Mouse (Mus musculus) limb, embryonic 12.5 days (tissue): ENCODE data around the gene Ifitm1. TPM values are rescaled to one million over a fixed set of nuclear protein-coding genes. Genes with fewer than 3 reads are reported as not detected.

Experiments
- ATAC-seq: fragments of 200-750 bp; cut with Nextera tagmentation; 2 replicates; pipeline ENCODE4 v1.8.0; 2017; ENCODE audit warnings: low read depth, moderate TSS enrichment; ENCODE audit not compliant: insufficient number of reproducible peaks, insufficient read depth, low FRiP score, low TSS enrichment
- H3K27ac ChIP-seq: fragments of 300-500 bp; sonication (generic); 2 replicates; pipeline ENCODE4 v1.5.1; 2016; ENCODE audit warnings: mild to moderate bottlenecking, moderate library complexity
- H3K27me3 ChIP-seq: fragments of 300-500 bp; sonication (generic); 2 replicates; pipeline ENCODE4 v1.6.1; 2016; ENCODE audit warnings: mild to moderate bottlenecking, moderate library complexity
- H3K36me3 ChIP-seq: fragments of 300-500 bp; sonication (generic); 2 replicates; pipeline ENCODE4 v1.6.1; 2016; ENCODE audit warnings: mild to moderate bottlenecking, moderate library complexity
- H3K4me1 ChIP-seq: fragments of 300-500 bp; sonication (generic); replicated peaks from 2 replicates; pipeline ENCODE4 v1.6.1; 2016
- H3K4me2 ChIP-seq: fragments of 300-500 bp; sonication (generic); 2 replicates; pipeline ENCODE4 v1.6.1; 2016; ENCODE audit warnings: mild to moderate bottlenecking, moderate library complexity
- H3K4me3 ChIP-seq: fragments of 300-500 bp; sonication (generic); replicated peaks from 2 replicates; pipeline ENCODE4 v1.5.1; 2016; ENCODE audit warnings: mild to moderate bottlenecking
- H3K9ac ChIP-seq: fragments of 300-500 bp; sonication (generic); replicated peaks from 2 replicates; pipeline ENCODE4 v1.6.1; 2016; ENCODE audit warnings: mild to moderate bottlenecking, moderate library complexity
- H3K9me3 ChIP-seq: fragments of 300-500 bp; sonication (generic); 2 replicates; pipeline ENCODE4 v1.6.1; 2016; ENCODE audit warnings: mild to moderate bottlenecking, moderate library complexity
- WGBS: fragments of 180-500 bp; shearing (Covaris S2); methylation state at CpG from one replicate; pipeline ENCODE4 v1.1.7; 2016; 5-methylcytosine and 5-hydroxymethylcytosine counted together
- polyA plus RNA-seq: library from polyadenylated mRNA; unstranded; fragments of >200 nt; fragmentation: Nextera tagmentation; extraction: Ambion mirVana; gene quantifications from 2 replicates; pipeline ENCODE4 v1.2.1, GENCODE M21; 2016

The Ifitm1 gene
- polyA plus RNA-seq, 1 experiment from 2014 or later: 78.8 TPM

GRCm38 (mm10) chr7:140981704-140982103 lies 14.7 kb downstream of the Ifitm1 start:
- H3K27me3 ChIP-seq: no peaks in the 10 kb centered on the region
- 94% methylated on average over 8 of the region's 8 CpGs for WGBS
- no peaks in the 10 kb centered on the region for H3K4me1 ChIP-seq
- 0 out of 2 replicates have a peak, but pooled peaks cover 4% of the 10 kb centered on the region for H3K9me3 ChIP-seq
- no peak overlapping the region for H3K4me2 ChIP-seq
- no peaks in the 10 kb centered on the region for H3K36me3 ChIP-seq
- no peak overlapping the region for H3K27ac ChIP-seq
- H3K9ac ChIP-seq: no peak overlapping the region
- ATAC-seq: no peak
- no peak overlapping the region for H3K4me3 ChIP-seq

- Histone ChIP-seq H3K9me3 (0 out of 2 replicates have a peak, but pooled peaks cover 4% of the 10 kb centered on the region), H3K9ac (no peak overlapping the region), H3K27me3 (no peaks in the 10 kb centered on the region), H3K4me3 (no peak overlapping the region), H3K4me2 (no peak overlapping the region), H3K27ac (no peak overlapping the region), H3K36me3 (no peaks in the 10 kb centered on the region), H3K4me1 (no peaks in the 10 kb centered on the region)
- WGBS: 93% methylated on average over 7 of the region's 7 CpGs
- no peak for ATAC-seq
Observed at GRCm38 (mm10) chr7:140982971-140983370, 15.9 kb downstream of the Ifitm1 start.

GRCm38 (mm10) chr7:140987182-140988138 lies 20.4 kb downstream of the Ifitm1 start:
- Histone ChIP-seq H3K27me3 (no peaks in the 10 kb centered on the region), H3K9me3 (0 out of 2 replicates have a peak, but pooled peaks cover 4% of the 10 kb centered on the region), H3K27ac (no peak overlapping the region), H3K4me3 (no peak overlapping the region), H3K4me1 (peaks cover 11% of the 10 kb centered on the region), H3K36me3 (no peaks in the 10 kb centered on the region), H3K4me2 (no peak overlapping the region), H3K9ac (no peak overlapping the region)
- no peak for ATAC-seq
- WGBS: 87% methylated on average over 17 of the region's 17 CpGs

- Histone ChIP-seq H3K9me3 (0 out of 2 replicates have a peak, but pooled peaks cover 4% of the 10 kb centered on the region), H3K27ac (no peak overlapping the region), H3K4me1 (peaks cover 11% of the 10 kb centered on the region), H3K27me3 (no peaks in the 10 kb centered on the region), H3K4me2 (no peak overlapping the region), H3K36me3 (no peaks in the 10 kb centered on the region), H3K4me3 (no peak overlapping the region), H3K9ac (no peak overlapping the region)
- WGBS: 83% methylated on average over 4 of the region's 4 CpGs
- no peak for ATAC-seq
Observed at GRCm38 (mm10) chr7:140989022-140989421, 22.0 kb downstream of the Ifitm1 start.

GRCm38 (mm10) chr7:140990185-140990584 lies 23.2 kb downstream of the Ifitm1 start:
- Histone ChIP-seq H3K4me1 (peaks cover 11% of the 10 kb centered on the region), H3K4me3 (no peak overlapping the region), H3K9me3 (0 out of 2 replicates have a peak, but pooled peaks cover 4% of the 10 kb centered on the region), H3K9ac (no peak overlapping the region), H3K4me2 (no peak overlapping the region), H3K36me3 (no peaks in the 10 kb centered on the region), H3K27me3 (no peaks in the 10 kb centered on the region), H3K27ac (0 out of 2 replicates have a peak overlapping the region, but pooled peaks have one; percentile 41)
- ATAC-seq: no peak
- WGBS: 55% methylated on average over 6 of the region's 6 CpGs

GRCm38 (mm10) chr7:140990622-140991021 lies 23.6 kb downstream of the Ifitm1 start:
- H3K4me3 ChIP-seq: no peak overlapping the region
- no peak for ATAC-seq
- H3K36me3 ChIP-seq: no peaks in the 10 kb centered on the region
- no peaks in the 10 kb centered on the region for H3K27me3 ChIP-seq
- WGBS: 43% methylated on average over 5 of the region's 5 CpGs
- H3K27ac ChIP-seq: peak overlapping the region; percentile 41
- H3K4me2 ChIP-seq: no peak overlapping the region
- H3K9me3 ChIP-seq: 0 out of 2 replicates have a peak, but pooled peaks cover 4% of the 10 kb centered on the region
- H3K9ac ChIP-seq: no peak overlapping the region
- H3K4me1 ChIP-seq: peaks cover 11% of the 10 kb centered on the region

- no peak overlapping the region for H3K4me3 ChIP-seq
- no peaks in the 10 kb centered on the region for H3K9me3 ChIP-seq
- WGBS: 86% methylated on average over 14 of the region's 14 CpGs
- H3K27me3 ChIP-seq: no peaks in the 10 kb centered on the region
- no peak for ATAC-seq
- H3K4me2 ChIP-seq: no peak overlapping the region
- peaks cover 11% of the 10 kb centered on the region for H3K4me1 ChIP-seq
- H3K36me3 ChIP-seq: no peaks in the 10 kb centered on the region
- H3K27ac ChIP-seq: peak overlapping the region; percentile 41; the same call in 1 of the 2 replicates
- no peak overlapping the region for H3K9ac ChIP-seq
Observed at GRCm38 (mm10) chr7:140991117-140991689, 24.2 kb downstream of the Ifitm1 start.

- Histone ChIP-seq H3K9ac (no peak overlapping the region), H3K36me3 (no peaks in the 10 kb centered on the region), H3K4me3 (no peak overlapping the region), H3K9me3 (no peaks in the 10 kb centered on the region), H3K27ac (no peak overlapping the region), H3K4me2 (no peak overlapping the region), H3K27me3 (no peaks in the 10 kb centered on the region), H3K4me1 (no peaks in the 10 kb centered on the region)
- 65% methylated on average over 1 of the region's 1 CpGs for whole genome bisulfite sequencing
- ATAC-seq: no peak
Observed at GRCm38 (mm10) chr7:140997817-140998216, 30.8 kb downstream of the Ifitm1 start.

- H3K36me3 ChIP-seq: no peaks in the 10 kb centered on the region
- H3K27me3 ChIP-seq: no peaks in the 10 kb centered on the region
- 81% methylated on average over 11 of the region's 11 CpGs for WGBS
- no peaks in the 10 kb centered on the region for H3K4me1 ChIP-seq
- no peak overlapping the region for H3K9ac ChIP-seq
- H3K27ac ChIP-seq: no peak overlapping the region
- no peaks in the 10 kb centered on the region for H3K9me3 ChIP-seq
- H3K4me3 ChIP-seq: no peak overlapping the region
- no peak overlapping the region for H3K4me2 ChIP-seq
- no peak for ATAC-seq
Observed at GRCm38 (mm10) chr7:140998853-140999700, 32.1 kb downstream of the Ifitm1 start.

GRCm38 (mm10) chr7:141000881-141001708 lies 34.1 kb downstream of the Ifitm1 start:
- Histone ChIP-seq H3K36me3 (no peaks in the 10 kb centered on the region), H3K4me2 (no peak overlapping the region), H3K9ac (no peak overlapping the region), H3K9me3 (no peaks in the 10 kb centered on the region), H3K27me3 (no peaks in the 10 kb centered on the region), H3K4me3 (no peak overlapping the region), H3K27ac (no peak overlapping the region), H3K4me1 (no peaks in the 10 kb centered on the region)
- ATAC-seq: no peak
- 79% methylated on average over 15 of the region's 15 CpGs for WGBS
